Mouse (Mus musculus) olfactory bulb, adult 2 months (tissue): ENCODE results near the gene Fyn.

Experiments
- CTCF ChIP-seq: fragments of 200-500 bp; IDR thresholded peaks from 2 replicates; pipeline ENCODE4 v1.5.1; 2012; ENCODE audit warnings: low read depth, mild to moderate bottlenecking, low read length, moderate library complexity; ENCODE audit not compliant: insufficient read depth
- POLR2A ChIP-seq: fragments of 200-500 bp; IDR thresholded peaks from 2 replicates; pipeline ENCODE4 v1.6.1; 2012; ENCODE audit warnings: mild to moderate bottlenecking, low read depth, low read length, moderate library complexity; ENCODE audit not compliant: insufficient read depth

DNA sequence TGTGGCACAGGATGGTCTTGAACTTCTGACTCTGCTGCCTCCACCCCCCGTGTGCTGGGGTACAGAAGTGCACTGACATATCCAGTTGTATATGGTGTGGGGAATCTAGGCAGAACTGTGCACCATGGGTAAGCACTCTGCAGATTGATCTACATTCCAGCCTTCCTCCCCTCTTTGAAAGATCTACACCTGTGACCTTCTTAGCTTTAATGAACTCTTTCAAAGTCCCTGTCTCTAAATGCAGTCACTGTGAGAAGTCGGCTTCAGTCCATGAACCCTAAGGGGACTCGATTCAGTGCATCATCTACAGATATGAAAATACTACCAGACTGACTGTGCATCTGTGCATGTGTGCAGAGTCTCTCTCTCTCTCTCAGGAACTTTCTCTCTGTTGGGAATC lies 99.9 kb downstream of the Fyn start:
- TF ChIP-seq POLR2A (no peak), CTCF (no peak)
